9 mouse cellular contexts compared by ENCODE assay signal in the genomic region with DNA sequence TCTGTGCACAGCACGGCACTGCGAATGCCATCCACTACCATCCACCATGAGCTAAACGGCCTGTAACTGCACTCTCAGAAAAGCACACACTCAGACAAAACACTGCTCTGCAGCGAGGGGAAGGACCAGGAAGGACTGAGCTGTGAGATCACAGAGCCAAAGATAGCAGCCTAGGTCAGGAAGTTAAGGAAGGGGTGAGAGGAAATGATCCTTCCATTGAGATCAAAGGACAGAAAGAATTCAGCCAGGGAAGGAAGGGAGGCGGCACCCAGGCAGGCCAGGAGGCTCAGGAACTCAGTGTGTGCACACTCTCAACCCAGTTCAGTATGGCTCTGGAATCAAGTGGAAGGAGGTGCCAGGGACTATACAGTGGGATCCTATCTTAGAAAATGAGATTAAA. TPM values are rescaled to one million over a fixed set of nuclear protein-coding genes. Genes with fewer than 3 reads are reported as not detected.
DNase-seq lines count a peak whose midpoint lies in the region; ATAC-seq lines count a peak whose summit lies in the region.
"Had no signal": no experiment of that assay in that cellular context is flagged by ENCODE, and none has a peak within 500 bp of the region (broad histone marks: within the 10 kb centered on the region; RNA-seq: fewer than 3 reads in every experiment).

No protein-coding gene starts in this region.

- peaks cover 4% of the 10 kb centered on the region for H3K4me1 ChIP-seq in liver, embryonic 16.5 days (ENCODE audit: control insufficient read depth, low read depth, low read length)
- H3K4me1 ChIP-seq in heart, embryonic 12.5 days (replicated peaks) = peaks cover 30% of the 10 kb centered on the region
- no peaks in the 10 kb centered on the region for H3K4me1 ChIP-seq in stomach, embryonic 16.5 days (ENCODE audit: control insufficient read depth, insufficient read depth, low read length)

- H3K36me3 ChIP-seq in liver, embryonic 16.5 days (ENCODE audit: control insufficient read depth, insufficient read depth) = no peaks in the 10 kb centered on the region; the same call in 1 of the 2 replicates
- peaks cover 10% of the 10 kb centered on the region for H3K36me3 ChIP-seq in heart, embryonic 12.5 days
- no peaks in the 10 kb centered on the region for H3K36me3 ChIP-seq in stomach, embryonic 16.5 days (ENCODE audit: control insufficient read depth, insufficient read depth, low read length)

- H3K4me2 ChIP-seq in liver, embryonic 16.5 days (ENCODE audit: low read depth, low read length) = no peak overlapping the region
- peak overlapping the region; percentile 32 for H3K4me2 ChIP-seq in heart, embryonic 12.5 days
- H3K4me2 ChIP-seq in stomach, embryonic 16.5 days (ENCODE audit: low read depth, low read length) = no peak overlapping the region

- H3K9me3 ChIP-seq in liver, embryonic 16.5 days (replicated peaks; ENCODE audit: control insufficient read depth, low read length) = no peaks in the 10 kb centered on the region; the same call in 1 of the 2 replicates
- peaks cover 7% of the 10 kb centered on the region; the same call in 1 of the 2 replicates for H3K9me3 ChIP-seq in heart, embryonic 12.5 days (replicated peaks)
- H3K9me3 ChIP-seq in stomach, embryonic 16.5 days (replicated peaks; ENCODE audit: control insufficient read depth, low read length) = peaks cover 4% of the 10 kb centered on the region; the same call in 1 of the 2 replicates

- no peak overlapping the region for H3K4me3 ChIP-seq in liver, embryonic 16.5 days (ENCODE audit: low read depth, low read length)
- H3K4me3 ChIP-seq in heart, embryonic 12.5 days = no peak overlapping the region
- H3K4me3 ChIP-seq in stomach, embryonic 16.5 days (replicated peaks; ENCODE audit: low read length) = no peak overlapping the region
- H3K4me3 ChIP-seq: erythroblast, embryonic 14.5 days had no signal

- intact Hi-C loops in left cerebral cortex, postnatal 25 days (cut with DNase I) = no loop called here

- peak; percentile 21; the same call in 1 of the 2 replicates for ATAC-seq in liver, embryonic 16.5 days (ENCODE audit: low read depth)
- ATAC-seq in heart, embryonic 12.5 days (ENCODE audit: insufficient number of reproducible peaks, low FRiP score) = peak; percentile 85
- peak; percentile 50 for ATAC-seq in stomach, embryonic 16.5 days (ENCODE audit: insufficient read depth, low FRiP score)

- no peak for DNase-seq in liver
- peak; percentile 66 for DNase-seq in kidney, postnatal 14 days
- no peak for DNase-seq in layer of hippocampus, adult 9-10 months (ENCODE audit: low spot score)
- DNase-seq in left cerebral cortex, postnatal 25 days (ENCODE audit: low spot score in 2 of 2) = no peak
- DNase-seq in spleen, postnatal 4 days (ENCODE audit: low spot score in 2 of 2) = no peak

- H3K9ac ChIP-seq in liver, embryonic 16.5 days (ENCODE audit: low read depth, low read length) = no peak overlapping the region
- H3K9ac ChIP-seq in heart, embryonic 12.5 days = no peak overlapping the region; the same call in 1 of the 2 replicates
- no peak overlapping the region for H3K9ac ChIP-seq in stomach, embryonic 16.5 days (ENCODE audit: low read length)

- no peak overlapping the region for H3K27ac ChIP-seq in liver, embryonic 16.5 days (ENCODE audit: low read length)
- peak overlapping the region; percentile 88 for H3K27ac ChIP-seq in heart, embryonic 12.5 days (ENCODE audit: poor library complexity, severe bottlenecking)
- H3K27ac ChIP-seq in stomach, embryonic 16.5 days (ENCODE audit: low read length) = 0 out of 2 replicates have a peak overlapping the region, but pooled peaks have one; percentile 2

- 37% methylated on average over 5 of the region's 5 CpGs for WGBS in liver, embryonic 16.5 days (ENCODE audit: insufficient replicate concordance)
- WGBS in heart, embryonic 12.5 days = 15% methylated on average over 5 of the region's 5 CpGs
- 35% methylated on average over 5 of the region's 5 CpGs for WGBS in stomach, embryonic 16.5 days

- H3K27me3 ChIP-seq in liver, embryonic 16.5 days (ENCODE audit: control insufficient read depth, insufficient read depth, low read depth, low read length) = no peaks in the 10 kb centered on the region
- H3K27me3 ChIP-seq in heart, embryonic 12.5 days (replicated peaks) = no peaks in the 10 kb centered on the region
- H3K27me3 ChIP-seq in stomach, embryonic 16.5 days (ENCODE audit: control insufficient read depth, insufficient read depth, low read length) = no peaks in the 10 kb centered on the region

RNA-seq across cellular contexts. Expression of gene Afg1l, which starts 14.1 kb away (rescaled TPM):
- polyA plus RNA-seq in liver, embryonic 16.5 days (2015; fragmentation: Nextera tagmentation; extraction: Ambion mirVana) = 2.7 and 2.9 TPM in 2 replicates
- polyA plus RNA-seq in heart, embryonic 12.5 days (2016; fragmentation: Nextera tagmentation; extraction: Ambion mirVana) = 13.5 and 14.1 TPM in 2 replicates
- polyA plus RNA-seq in stomach, embryonic 16.5 days (2015; fragmentation: Nextera tagmentation; extraction: Ambion mirVana) = 9.2 and 9.8 TPM in 2 replicates
- 10 to 100 TPM; 12.1 to 12.4 TPM for total RNA-seq in left cerebral cortex, postnatal 25 days (2021)

RNA-seq across cellular contexts. Expression of gene Snx3, which starts 37.6 kb away (rescaled TPM):
- 249 TPM in 2 replicates for polyA plus RNA-seq in liver, embryonic 16.5 days (2015; fragmentation: Nextera tagmentation; extraction: Ambion mirVana)
- polyA plus RNA-seq in heart, embryonic 12.5 days (2016; fragmentation: Nextera tagmentation; extraction: Ambion mirVana) = 353 and 382 TPM in 2 replicates
- 350 and 385 TPM in 2 replicates for polyA plus RNA-seq in stomach, embryonic 16.5 days (2015; fragmentation: Nextera tagmentation; extraction: Ambion mirVana)
- 100 to 1,000 TPM; 208 to 218 TPM for total RNA-seq in left cerebral cortex, postnatal 25 days (2021)

Comparison
In these comparisons a context has a peak if more than half of its experiments do, and no peak if none do; other contexts are left out.
1. ATAC-seq: peak in every context shown above with its lines; median percentile 85 in heart, embryonic 12.5 days; 50 in stomach, embryonic 16.5 days; 21 in liver, embryonic 16.5 days.